Mouse (Mus musculus): Measurements from ENCODE around the gene Nek1.

GRCm38 (mm10) chr8:60954281-60955014 is 38.5 kb upstream of the Nek1 start:
- TF ChIP-seq CTCF (IDR thresholded peaks at IDR 0.05; ENCODE audit: extremely low read depth, insufficient read depth, insufficient read length, insufficient replicate concordance), result no peak
- TF ChIP-seq POLR2A (IDR thresholded peaks at IDR 0.05; ENCODE audit: low read depth, low read length), result no peak

Data from spleen, adult 2 months (tissue).